10 mouse cellular contexts compared by ENCODE assay signal in genomic region chr3:93446128-93446755, GRCm38 (mm10). TPM values are rescaled to one million over a fixed set of nuclear protein-coding genes. Genes with fewer than 3 reads are reported as not detected.
DNase-seq lines count a peak whose midpoint lies in the region; ATAC-seq and TF ChIP-seq lines count a peak whose summit lies in the region.
"Had no signal": no experiment of that assay in that cellular context is flagged by ENCODE, and none has a peak within 500 bp of the region (broad histone marks: within the 10 kb centered on the region; RNA-seq: fewer than 3 reads in every experiment).

No protein-coding gene starts in this region.

- DNase-seq in layer of hippocampus, adult 11-12 months (ENCODE audit: low spot score) = peak; percentile 4
- DNase-seq in layer of hippocampus, adult 8-10 months (ENCODE audit: low spot score in 2 of 2) = no peak
- DNase-seq in heart, postnatal 10 days = peak; percentile 12 to 38
- peak; percentile 47 to 63 for DNase-seq in kidney, postnatal 4 days
- peak; percentile 25 for DNase-seq in lung, postnatal 14 days
- peak; percentile 21 to 43 for DNase-seq in right cerebral cortex, postnatal 10 days (ENCODE audit: low spot score in 2 of 2)

- peak overlapping the region; percentile 43 for H3K4me3 ChIP-seq in cortical plate, adult 2 months (ENCODE audit: insufficient read depth, low read length)

- no peak for TF ChIP-seq CTCF in cortical plate, adult 2 months (IDR thresholded peaks at IDR 0.05; ENCODE audit: extremely low read depth, insufficient read depth, low read length)

- no peak for ATAC-seq in activated CD4-positive, CD25-positive, alpha-beta regulatory T cell, adult 4 months

- peaks cover 2% of the 10 kb centered on the region; the same call in 1 of the 2 replicates for H3K4me1 ChIP-seq in cortical plate, adult 2 months (ENCODE audit: control insufficient read depth, insufficient read depth, low read length)

- H3K27ac ChIP-seq in cortical plate, adult 2 months (ENCODE audit: insufficient read depth, low read length) = no peak overlapping the region

- intact Hi-C loops in heart, postnatal 10 days (cut with DNase I) = no loop called here

- no peak for TF ChIP-seq POLR2A in cortical plate, adult 2 months (IDR thresholded peaks at IDR 0.05; ENCODE audit: extremely low read depth, insufficient read depth, low read length)

RNA-seq across cellular contexts. Expression of gene Tchh, which starts 4.1 kb away (rescaled TPM):
- total RNA-seq in layer of hippocampus, adult 8-10 months (2022) = 1 to 10 TPM; 1.3 to 2.5 (median 1.6) TPM
- 1.5 and 1.8 TPM in 2 replicates for polyA plus RNA-seq in cortical plate, adult 2 months (2012; rRNA removed)
- under 1 TPM; 0.07 to 0.17 TPM for total RNA-seq in heart, postnatal 10 days (2021)
- polyA plus RNA-seq in activated CD4-positive, CD25-positive, alpha-beta regulatory T cell, adult 4 months (2017; shearing (Covaris generic)) = not detected

RNA-seq across cellular contexts. Expression of gene Tchhl1, which starts 22.3 kb away (rescaled TPM):
- total RNA-seq in layer of hippocampus, adult 8-10 months (2022) = not detected
- polyA plus RNA-seq in cortical plate, adult 2 months (2012; rRNA removed) = not detected in 2 replicates
- not detected for total RNA-seq in heart, postnatal 10 days (2021)
- not detected for polyA plus RNA-seq in activated CD4-positive, CD25-positive, alpha-beta regulatory T cell, adult 4 months (2017; shearing (Covaris generic))
- total RNA-seq: left cerebral cortex, postnatal 10 days had no signal

RNA-seq across cellular contexts. Expression of gene Rptn, which starts 52.7 kb away (rescaled TPM):
- total RNA-seq in layer of hippocampus, adult 8-10 months (2022) = not detected
- polyA plus RNA-seq in cortical plate, adult 2 months (2012; rRNA removed) = not detected in 2 replicates
- not detected for total RNA-seq in heart, postnatal 10 days (2021)
- under 1 TPM in 1 of 2 experiments, not detected in 1; 0.11 TPM for polyA plus RNA-seq in activated CD4-positive, CD25-positive, alpha-beta regulatory T cell, adult 4 months (2017; shearing (Covaris generic))
- total RNA-seq: left cerebral cortex, postnatal 10 days had no signal
- polyA plus RNA-seq: Patski had no signal

Comparison
In these comparisons a context has a peak if more than half of its experiments do, and no peak if none do; other contexts are left out.
1. DNase-seq: peak in layer of hippocampus, adult 11-12 months (single experiment), heart, postnatal 10 days (2 of 2), kidney, postnatal 4 days (2 of 2), lung, postnatal 14 days (single experiment) and right cerebral cortex, postnatal 10 days (2 of 2); none in layer of hippocampus, adult 8-10 months (0 of 2).